Mouse (Mus musculus) heart, embryonic 13.5 days (tissue): ENCODE data around the gene Map4. TPM values are rescaled to one million over a fixed set of nuclear protein-coding genes. Genes with fewer than 3 reads are reported as not detected.

Experiments used
- ATAC-seq: fragments of 200-750 bp; cut with Nextera tagmentation; 2 replicates; pipeline ENCODE4 v1.8.0; 2017; ENCODE audit warnings: moderate TSS enrichment; ENCODE audit not compliant: insufficient number of reproducible peaks, low FRiP score, low TSS enrichment; ENCODE audit errors: extremely low read depth
- H3K27ac ChIP-seq: fragments of 300-500 bp; sonication (generic); replicated peaks from 2 replicates; pipeline ENCODE4 v1.5.1; 2015; ENCODE audit warnings: moderate library complexity, mild to moderate bottlenecking, inconsistent platforms
- H3K27me3 ChIP-seq: fragments of 300-500 bp; sonication (generic); replicated peaks from 2 replicates; pipeline ENCODE4 v1.6.1; 2015; ENCODE audit warnings: mild to moderate bottlenecking, inconsistent platforms
- H3K36me3 ChIP-seq: fragments of 300-500 bp; sonication (generic); 2 replicates; pipeline ENCODE4 v1.6.1; 2015; ENCODE audit warnings: mild to moderate bottlenecking, inconsistent platforms
- H3K4me1 ChIP-seq: fragments of 300-500 bp; sonication (generic); 2 replicates; pipeline ENCODE4 v1.6.1; 2015; ENCODE audit warnings: inconsistent platforms
- H3K4me2 ChIP-seq: fragments of 300-500 bp; sonication (generic); 2 replicates; pipeline ENCODE4 v1.6.1; 2015; ENCODE audit warnings: inconsistent platforms, mild to moderate bottlenecking, moderate library complexity
- H3K4me3 ChIP-seq: fragments of 300-500 bp; sonication (generic); 2 replicates; pipeline ENCODE4 v1.5.1; 2015; ENCODE audit warnings: moderate library complexity, mild to moderate bottlenecking, inconsistent platforms
- H3K9ac ChIP-seq: fragments of 300-500 bp; sonication (generic); 2 replicates; pipeline ENCODE4 v1.6.1; 2015; ENCODE audit warnings: inconsistent platforms, mild to moderate bottlenecking, moderate library complexity
- H3K9me3 ChIP-seq: fragments of 300-500 bp; sonication (generic); 2 replicates; pipeline ENCODE4 v1.6.1; 2016; ENCODE audit warnings: inconsistent platforms
- WGBS: fragments of 180-500 bp; shearing (Covaris S2); methylation state at CpG from one replicate; pipeline ENCODE4 v1.1.7; 2015; ENCODE audit warnings: mixed read lengths; 5-methylcytosine and 5-hydroxymethylcytosine counted together
- microRNA-seq: library from miRNA; unstranded; fragments of <30 nt; microRNA quantifications from one replicate; pipeline ENCODE4, GENCODE M21; 2016
- polyA plus RNA-seq: library from polyadenylated mRNA; unstranded; fragments of >200 nt; fragmentation: Nextera tagmentation; extraction: Ambion mirVana; gene quantifications from 2 replicates; pipeline ENCODE4 v1.2.1, GENCODE M21; 2015

Gene Map4
- polyA plus RNA-seq, 1 experiment from 2014 or later: 82.0 TPM

DNA sequence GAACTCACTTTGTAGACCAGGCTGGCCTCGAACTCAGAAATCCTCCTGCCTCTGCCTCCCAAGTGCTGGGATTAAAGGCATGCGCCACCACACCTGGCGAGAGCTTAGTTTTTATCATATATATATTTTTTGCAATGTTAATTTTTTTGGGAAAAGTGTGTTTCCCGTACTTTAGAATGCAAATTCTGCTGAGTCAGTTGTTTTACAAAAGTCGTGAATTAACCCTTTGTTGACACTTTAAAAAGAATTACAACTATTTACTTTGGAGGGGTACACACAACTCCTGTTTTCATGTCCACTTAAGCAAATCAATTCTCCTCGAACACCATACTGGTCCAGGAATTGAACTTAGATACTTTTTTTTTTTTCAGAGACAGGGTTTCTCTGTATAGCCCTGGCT, 201.7 kb downstream of the Map4 start:
- Histone ChIP-seq H3K4me1 (peaks cover 33% of the 10 kb centered on the region), H3K27ac (no peak overlapping the region), H3K4me3 (peak overlapping the region; percentile 88), H3K27me3 (no peaks in the 10 kb centered on the region), H3K36me3 (peaks cover 41% of the 10 kb centered on the region), H3K9ac (peak overlapping the region; percentile 97), H3K9me3 (no peaks in the 10 kb centered on the region), H3K4me2 (peak overlapping the region; percentile 84)
- WGBS: 54% methylated on average over 6 of the region's 6 CpGs
- ATAC-seq: no peak

Small RNA genes within 50 kb of the gene (microRNA-seq; reads per million reads assigned to microRNA genes)
- gene Mir7089: 0.82 reads per million

Other genes with a start within 250 kb of the Map4 start
- not detected in 2 replicates for gene Fbxw18, start 228.8 kb upstream of the Map4 start, polyA plus RNA-seq
- not detected in 2 replicates for gene Fbxw26, start 185.4 kb upstream of the Map4 start, polyA plus RNA-seq
- not detected in 2 replicates for gene Fbxw27, start 140.8 kb upstream of the Map4 start, polyA plus RNA-seq
- gene Spink8, start 119.2 kb upstream of the Map4 start, polyA plus RNA-seq: not detected in 2 replicates
- 59.9 and 61.4 TPM in 2 replicates for gene Nme6, start 98.7 kb upstream of the Map4 start, polyA plus RNA-seq
- gene Camp, start 81.8 kb upstream of the Map4 start, polyA plus RNA-seq: 0.74 and 1.5 TPM in 2 replicates
- gene Cdc25a, start 55.9 kb upstream of the Map4 start, polyA plus RNA-seq: 17.8 and 19.5 TPM in 2 replicates
- 76.9 TPM in 2 replicates for gene Smarcc1, start 186.2 kb downstream of the Map4 start, polyA plus RNA-seq
- 98.0 and 98.2 TPM in 2 replicates for gene Dhx30, start 186.4 kb downstream of the Map4 start, polyA plus RNA-seq